Mouse (Mus musculus): Measurements from ENCODE around the gene Ythdf1.

The Ythdf1 gene

DNA sequence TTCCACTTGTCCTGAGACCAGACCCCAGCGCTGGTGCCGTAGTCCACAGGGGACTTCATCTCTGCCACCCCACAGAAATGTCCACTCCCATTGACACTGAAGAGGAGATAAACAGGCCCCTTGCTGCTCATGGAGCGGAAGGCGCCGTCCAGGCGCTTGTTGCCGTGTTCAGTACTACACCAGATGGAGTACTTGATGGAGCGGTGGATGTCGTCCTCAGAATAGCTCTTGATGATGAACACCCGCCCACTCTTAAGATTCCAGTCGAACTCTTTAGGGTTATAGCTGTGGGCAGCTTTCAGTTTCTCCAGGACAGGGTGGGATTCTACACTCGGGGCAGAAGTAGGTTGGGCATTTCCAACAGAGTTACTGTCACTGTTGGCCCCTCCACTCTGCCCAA lies 9.8 kb downstream of the Ythdf1 start:
- DNase-seq (ENCODE audit: low spot score), result no peak

DNA sequence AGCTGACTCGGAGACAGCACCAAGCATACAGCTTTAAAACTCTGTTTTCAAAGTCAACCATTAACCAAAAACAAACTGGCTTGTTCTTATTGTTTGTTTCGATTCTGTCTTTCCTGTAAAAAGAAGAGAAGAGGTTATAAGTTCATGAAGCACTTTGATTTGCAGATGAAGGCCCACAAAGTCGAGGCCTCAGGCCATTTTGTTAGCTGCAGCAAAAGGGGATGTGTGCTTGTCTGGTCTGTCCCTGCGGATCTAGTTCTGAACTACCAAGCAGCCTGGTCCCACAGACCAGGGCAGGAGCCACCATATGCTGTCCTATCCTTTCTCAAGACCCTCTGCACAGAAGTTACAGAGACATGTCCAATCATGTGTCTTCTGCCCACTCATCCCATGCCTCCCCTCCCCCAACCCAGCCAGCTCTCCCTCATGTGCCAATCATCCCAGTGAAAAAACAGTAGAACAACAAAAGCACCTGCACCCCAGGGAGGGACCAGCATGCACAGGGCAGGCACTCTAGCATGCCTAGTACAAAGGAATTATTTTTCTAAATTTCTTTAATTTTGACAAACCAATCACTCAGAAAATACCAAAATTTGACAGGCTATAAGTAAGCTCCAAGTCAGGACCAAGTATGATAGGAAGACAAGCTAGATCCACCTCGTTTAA lies 15.1 kb downstream of the Ythdf1 start:
- DNase-seq (ENCODE audit: low spot score), result no peak

DNA sequence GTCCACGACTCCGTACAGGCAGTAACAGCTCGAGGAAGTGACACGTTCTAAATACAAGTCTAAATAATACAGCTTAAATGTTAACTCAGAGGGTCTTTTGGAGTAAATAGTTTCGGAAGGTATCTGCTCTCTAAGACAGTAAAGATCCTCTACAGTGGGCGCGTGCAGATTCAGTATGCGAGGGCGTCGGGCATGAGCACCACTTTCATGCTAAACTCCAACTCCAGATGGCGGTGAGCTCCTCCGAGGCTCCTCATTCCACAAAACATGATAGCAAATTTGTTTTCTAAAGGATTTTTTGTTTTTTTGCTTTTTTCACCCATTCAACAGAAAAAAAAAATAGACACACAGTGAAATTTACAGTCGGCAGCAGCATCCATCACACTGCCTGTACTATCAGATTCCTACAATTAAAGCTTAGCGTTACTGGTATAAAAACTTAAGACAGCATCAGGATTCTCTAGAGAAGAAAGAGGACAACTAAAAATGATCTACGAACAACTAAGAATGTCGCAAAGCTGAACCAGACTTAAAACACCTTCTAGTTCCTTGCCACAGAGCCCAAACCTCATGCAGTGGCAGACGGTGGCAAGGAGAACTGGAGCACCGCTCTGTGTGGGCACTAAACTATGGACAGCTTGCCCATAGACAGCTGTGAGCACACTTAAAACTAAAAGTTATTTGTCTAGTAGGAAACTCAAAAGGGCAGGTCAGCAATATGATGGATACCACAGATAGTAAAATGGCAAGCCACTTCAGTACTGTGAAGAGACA lies 16.1 kb downstream of the Ythdf1 start:
- DNase-seq (ENCODE audit: low spot score), result no peak

DNA sequence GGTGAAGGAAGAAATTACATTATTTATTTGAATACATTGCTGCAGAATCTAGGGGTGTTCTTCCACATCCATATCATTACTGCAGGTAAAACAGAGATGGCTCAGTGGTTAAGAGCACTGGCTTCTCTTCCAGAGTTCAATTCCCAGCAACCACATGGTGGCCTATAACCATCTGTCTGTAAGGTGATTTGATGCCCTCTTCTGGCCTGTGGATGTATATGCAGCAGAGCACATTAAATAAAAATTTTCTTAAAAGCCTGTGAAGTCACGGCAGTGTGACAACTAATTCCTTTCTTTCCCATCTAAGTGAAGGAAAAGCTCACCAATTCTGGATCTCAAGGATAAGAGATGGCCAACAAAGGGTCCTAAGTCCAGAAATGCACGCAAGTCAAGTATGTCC lies 18.7 kb downstream of the Ythdf1 start:
- peak; percentile 73 for DNase-seq (ENCODE audit: low spot score)

DNA sequence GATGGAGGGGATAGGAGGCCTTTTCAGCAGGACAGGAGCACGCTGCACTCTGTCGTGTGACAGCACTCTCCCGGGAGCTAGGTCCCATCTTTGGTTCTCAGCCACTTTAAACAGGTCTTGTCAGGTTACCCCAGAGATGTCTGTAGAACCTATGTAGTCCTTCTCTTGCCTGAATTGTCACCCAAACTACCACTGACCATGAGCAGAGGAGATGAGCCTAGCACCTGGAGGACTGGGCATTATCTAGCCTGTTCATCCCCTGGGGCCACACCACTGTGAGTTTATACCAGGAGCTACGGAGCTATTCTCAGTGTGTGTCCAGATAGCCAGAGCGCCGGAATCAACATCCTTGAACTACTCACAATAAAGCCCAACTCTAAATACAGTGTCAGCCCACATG lies 22.9 kb downstream of the Ythdf1 start:
- DNase-seq (ENCODE audit: low spot score), result no peak

DNA sequence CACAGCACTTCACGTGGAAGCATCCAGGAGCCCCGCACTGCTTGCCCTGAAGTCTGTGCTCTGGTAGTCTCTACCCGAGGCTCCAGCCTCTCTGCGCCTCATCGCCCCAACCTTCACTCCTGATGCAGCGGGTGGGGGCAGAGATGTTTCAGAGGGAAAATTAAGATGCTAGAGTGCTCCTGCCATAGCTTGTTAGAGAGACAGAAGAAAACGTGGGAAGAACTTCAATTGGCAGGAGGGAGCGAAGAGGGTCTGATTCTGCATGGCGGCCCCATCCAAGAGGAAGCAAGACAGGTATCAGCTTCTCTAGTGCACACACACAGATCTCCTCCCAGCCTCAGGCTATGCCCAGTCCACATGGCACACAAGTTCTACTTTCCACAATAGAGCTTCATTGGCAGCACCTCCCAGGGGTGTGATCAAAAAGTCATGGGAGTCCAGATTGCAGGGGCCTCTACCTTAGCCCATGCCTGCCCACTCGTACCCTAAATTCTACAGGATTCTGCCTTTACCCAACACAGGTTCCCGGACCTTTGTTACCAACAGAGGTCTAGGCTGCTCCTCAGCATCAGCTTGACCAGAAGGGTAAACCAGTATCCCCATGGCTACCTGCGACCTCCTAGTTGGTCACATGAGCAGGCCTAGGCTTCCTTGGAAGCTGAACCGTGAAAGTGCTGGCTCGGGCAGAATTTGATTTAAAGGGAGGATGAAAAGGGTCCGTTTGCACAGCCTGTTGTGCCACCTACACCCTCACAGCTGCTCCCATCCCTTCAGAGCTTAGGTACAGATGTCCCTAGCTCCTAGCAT lies 23.7 kb downstream of the Ythdf1 start:
- no peak for DNase-seq (ENCODE audit: low spot score)

DNA sequence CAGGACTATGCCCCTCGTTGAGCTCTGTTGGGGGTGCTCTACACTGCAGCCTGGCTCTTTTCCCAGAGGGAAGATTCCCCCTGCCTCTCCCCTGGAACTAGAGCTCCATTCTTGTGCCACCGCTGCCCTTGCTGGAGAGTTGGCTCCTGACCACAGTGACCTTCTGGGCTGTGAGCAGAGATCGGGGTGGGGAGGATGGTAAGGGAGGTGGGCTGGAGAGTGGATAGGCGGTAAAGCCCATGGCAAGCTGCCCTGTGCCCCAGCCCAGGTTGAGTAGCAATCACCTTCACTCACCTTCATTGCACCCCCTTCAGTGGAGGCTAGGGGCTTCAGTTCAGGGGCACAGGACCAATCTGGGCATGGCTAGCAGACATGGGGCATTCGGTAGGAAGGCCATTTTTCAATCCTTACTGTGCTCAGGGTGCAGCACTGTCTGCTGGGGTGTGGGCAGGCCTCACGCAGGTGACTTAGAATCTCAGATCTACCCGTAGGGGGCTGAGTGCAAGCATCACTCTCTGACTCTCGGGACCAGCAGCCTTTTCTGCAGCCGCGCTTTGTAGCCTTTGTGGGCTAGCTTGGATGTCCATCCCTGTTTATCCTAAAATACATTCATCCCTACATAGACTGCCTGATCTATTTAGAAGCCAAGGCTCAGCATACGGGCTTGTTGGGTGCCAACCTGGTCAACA lies 24.8 kb downstream of the Ythdf1 start:
- DNase-seq (ENCODE audit: low spot score), result no peak

DNA sequence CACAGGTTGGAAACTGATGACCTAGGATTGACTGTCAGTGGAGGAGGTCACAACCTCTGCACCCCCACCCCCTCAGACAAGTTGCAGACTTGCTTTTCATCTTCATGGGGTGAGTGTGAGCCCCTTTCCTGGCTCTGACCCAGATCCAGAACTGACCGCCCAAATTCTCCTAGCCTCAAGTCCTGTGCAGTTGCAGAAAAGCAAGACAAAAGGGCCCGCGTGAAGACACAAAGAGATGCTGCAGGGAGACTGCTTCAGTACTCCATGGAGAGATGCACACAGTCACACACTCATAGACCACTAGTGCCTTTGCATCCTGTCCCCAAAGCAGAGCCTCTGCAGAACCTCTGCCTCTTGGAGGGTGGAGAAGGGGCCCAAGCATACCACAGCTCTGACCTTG lies 25.4 kb downstream of the Ythdf1 start:
- no peak for DNase-seq (ENCODE audit: low spot score)

DNA sequence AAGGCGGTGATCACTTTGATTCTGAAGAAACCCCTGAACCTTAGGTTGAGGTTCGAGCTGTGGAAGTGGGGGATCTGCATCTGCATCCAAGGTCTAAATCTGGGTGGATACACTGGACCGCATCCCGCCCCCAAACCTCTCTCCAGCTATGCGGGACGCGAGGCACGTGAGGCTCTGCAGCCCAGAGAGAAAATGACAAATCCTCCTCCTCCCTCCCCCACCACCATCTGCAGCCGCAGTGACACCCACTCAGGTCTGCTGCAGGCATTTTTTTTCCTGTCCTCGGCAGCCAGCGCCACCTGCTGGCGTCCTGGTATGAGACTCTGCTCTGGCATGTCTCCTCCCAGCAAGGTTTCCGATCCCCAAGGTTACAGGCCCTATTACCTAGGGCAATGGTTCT lies 26.0 kb downstream of the Ythdf1 start:
- DNase-seq (ENCODE audit: low spot score), result peak; percentile 94

DNA sequence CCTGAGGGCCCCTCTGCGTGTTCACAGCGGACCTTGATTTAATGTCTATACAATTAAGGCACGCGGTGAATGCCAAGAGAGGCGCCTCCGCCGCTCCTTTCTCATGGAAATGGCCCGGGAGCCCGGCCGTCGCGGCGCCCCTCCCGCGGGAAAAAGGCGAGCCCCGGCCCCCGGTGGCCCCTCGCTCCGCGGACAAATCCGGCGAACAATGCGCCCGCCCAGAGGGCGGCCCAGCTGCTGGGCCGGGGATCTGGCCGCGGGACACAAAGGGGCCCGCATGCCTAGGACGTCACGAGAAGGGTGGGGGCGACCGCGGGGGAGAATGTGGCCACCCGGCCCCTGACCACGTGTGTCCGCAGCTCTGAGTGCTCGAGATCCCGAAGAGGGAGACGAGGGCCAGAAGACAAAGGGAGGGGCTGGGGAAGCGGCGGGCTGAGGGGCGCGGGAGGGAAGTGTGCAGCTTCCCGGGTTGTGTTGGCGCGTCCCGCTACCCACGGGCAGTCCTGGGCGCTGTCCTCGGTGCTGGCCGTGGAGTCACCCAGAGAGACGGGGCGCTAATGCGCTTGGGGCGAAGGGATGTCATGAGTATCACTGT lies 26.6 kb downstream of the Ythdf1 start:
- DNase-seq (ENCODE audit: low spot score), result peak; percentile 64

DNA sequence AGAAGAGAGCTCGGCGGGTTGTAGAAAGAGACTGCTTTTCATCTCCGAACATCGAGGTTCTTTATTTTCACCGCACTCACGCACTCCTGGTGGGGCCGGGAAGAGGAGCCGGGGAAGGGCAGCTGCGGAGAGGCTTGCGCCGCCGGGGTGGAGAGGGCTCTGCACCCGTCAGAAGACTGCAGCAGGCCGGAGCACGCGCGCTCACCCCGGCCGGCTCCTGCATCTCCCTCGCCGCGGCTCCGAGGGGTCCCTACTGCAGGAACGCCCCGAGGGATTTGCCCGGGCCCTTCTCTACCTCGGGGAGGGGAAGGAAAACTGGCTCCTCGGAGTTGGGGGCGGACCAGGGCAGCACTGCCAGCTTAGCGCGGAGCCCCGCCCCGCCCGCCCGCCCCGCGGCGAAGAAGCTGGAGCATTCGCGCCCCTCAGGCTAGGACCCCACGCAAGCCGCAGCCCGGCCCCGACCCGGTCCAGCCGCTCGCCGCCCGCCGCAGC lies 27.2 kb downstream of the Ythdf1 start:
- DNase-seq (ENCODE audit: low spot score), result peak; percentile 49

DNA sequence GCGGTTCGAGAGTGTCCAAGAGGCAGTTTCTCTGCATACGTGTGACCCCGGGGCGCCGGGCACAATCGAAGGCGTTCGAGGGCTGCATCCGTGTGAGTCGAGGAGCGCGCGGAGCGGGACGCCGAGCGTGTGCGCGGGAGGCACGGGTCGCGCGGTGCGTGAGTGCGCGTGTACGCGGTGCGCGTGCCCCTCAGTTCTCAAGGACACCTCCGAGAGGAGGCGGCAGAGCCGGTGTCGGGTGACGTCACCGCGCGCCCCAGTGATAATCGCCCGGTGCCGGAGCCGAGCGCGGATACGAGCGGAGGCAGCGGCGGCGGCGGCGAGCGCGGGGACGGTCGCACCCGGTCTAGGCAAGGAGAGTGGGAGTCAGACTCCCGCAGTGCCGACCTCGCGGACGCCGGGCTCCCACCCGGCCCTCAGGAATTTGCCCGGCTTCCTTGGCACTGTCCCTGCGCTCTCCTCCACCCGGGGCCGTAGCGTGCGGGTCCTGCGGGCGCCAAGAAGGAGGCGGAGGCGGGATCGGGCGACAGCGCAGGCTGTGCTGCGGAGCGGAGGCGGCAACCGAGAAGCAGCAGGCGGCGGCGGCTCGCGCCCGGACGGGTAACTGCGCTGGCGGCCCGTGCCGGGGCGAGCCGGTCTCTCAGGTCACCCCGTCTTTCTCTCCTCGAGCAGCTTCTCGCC lies 27.8 kb downstream of the Ythdf1 start:
- peak; percentile 63 for DNase-seq (ENCODE audit: low spot score)

DNA sequence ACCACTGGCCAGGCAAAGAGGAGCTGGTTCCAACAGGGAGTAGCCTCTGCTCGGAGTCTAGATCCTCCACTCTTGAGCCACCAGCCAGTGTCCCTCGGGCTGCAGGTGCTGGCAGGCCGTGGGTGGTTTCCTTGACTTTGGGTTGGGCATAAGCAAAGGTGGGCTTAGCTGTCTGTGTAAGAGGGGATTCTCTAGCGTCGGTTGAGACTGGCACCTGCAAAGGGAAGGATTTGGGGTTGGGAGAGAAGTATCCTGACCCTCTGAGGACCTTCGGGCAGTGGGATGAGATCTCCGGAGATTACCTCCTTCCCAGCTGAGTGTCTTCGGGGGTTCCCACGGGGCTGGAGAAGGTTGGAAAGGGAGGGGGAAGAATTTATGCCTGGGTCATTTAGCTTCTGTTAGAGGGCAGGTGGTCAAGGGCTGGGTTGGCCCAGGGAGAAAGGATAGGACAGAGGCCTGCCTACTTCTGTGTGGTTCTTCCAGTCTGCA lies 28.9 kb downstream of the Ythdf1 start:
- DNase-seq (ENCODE audit: low spot score), result no peak

DNA sequence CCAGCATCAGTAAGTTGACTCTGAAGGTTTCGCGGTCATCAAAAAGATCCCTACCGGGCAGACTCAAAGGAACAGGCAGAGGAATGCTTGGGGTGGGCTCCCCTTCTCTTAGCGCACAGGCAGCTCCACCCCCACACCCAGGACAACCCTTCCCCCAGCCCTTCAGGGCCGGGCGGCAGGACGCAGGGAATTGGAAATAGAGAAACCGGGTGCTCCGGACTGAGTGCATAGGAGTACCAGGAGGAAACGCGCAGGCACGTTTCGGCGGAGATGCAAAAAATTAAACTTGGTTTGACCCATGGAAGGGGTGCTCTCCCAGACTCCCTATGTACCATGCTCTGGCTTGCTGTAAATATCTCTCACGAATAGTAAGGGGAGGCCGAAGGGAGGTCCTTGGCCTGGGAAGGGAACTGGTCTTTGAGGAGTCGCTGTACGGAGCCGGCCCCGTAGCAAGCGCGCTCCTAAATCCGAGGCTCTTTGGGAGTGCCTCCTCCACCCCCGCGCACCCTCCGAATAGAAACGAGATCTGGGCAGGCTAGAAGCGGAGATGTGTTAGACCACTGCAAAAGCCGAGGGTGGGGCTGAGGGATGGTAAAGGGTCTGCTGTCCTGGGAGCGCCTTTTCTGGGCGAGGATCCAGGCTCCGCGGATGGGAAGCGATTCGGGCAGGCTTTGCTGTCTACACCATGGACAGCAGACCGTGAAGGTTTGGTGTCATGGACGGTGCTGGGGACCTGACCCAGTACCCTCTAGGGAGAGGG lies 29.5 kb downstream of the Ythdf1 start:
- DNase-seq (ENCODE audit: low spot score), result peak; percentile 31

DNA sequence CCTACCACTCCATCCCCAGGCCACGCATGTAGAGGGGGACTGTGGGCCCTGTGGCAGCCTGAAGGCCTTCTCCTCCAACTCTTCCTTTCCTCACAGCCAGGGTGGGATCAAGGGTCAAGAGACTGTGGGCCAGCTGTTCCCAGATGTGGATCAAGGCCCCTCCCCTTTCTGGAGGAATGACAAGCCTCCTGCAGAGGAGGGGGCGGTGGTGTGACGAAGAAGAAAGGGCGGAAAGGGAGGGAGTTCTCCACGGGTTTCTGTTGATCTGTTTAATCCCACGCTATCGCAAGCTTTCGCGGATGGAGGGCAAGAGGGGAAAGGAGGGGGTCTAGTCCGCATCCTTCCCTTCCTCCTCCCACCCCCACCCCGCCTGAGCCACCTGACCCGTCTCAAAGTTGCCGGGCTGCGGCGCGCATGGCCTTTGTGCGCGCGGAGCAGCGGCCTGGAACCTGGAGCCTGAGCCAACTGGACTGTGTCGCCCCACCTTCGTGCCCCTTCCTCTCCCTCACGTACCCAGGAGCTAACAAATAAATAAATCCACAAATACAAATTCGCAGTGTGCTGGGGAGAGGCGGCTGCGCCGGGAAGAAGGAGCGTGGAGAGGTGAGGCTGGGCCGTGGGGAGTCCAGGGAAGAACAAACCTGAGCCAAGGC lies 30.2 kb downstream of the Ythdf1 start:
- peak; percentile 17 for DNase-seq (ENCODE audit: low spot score)

DNA sequence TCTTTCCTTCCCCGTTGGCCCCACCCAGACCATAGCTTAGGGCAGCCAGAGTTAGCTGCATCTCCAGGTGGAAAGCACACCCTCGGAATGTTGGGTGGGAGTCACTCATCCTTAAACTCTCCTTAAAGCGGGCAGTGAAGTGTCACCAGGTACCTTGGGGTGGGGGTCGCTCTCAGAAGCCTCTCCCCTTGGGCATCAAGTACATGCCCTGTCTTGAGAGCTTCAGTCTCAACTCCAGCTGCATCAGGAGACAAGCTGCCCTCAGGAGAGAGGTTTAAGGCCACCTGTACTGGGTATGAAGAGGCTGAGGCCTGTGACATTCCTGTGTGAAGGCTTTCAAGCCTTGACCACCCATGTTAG lies 30.8 kb downstream of the Ythdf1 start:
- no peak for DNase-seq (ENCODE audit: low spot score)

DNA sequence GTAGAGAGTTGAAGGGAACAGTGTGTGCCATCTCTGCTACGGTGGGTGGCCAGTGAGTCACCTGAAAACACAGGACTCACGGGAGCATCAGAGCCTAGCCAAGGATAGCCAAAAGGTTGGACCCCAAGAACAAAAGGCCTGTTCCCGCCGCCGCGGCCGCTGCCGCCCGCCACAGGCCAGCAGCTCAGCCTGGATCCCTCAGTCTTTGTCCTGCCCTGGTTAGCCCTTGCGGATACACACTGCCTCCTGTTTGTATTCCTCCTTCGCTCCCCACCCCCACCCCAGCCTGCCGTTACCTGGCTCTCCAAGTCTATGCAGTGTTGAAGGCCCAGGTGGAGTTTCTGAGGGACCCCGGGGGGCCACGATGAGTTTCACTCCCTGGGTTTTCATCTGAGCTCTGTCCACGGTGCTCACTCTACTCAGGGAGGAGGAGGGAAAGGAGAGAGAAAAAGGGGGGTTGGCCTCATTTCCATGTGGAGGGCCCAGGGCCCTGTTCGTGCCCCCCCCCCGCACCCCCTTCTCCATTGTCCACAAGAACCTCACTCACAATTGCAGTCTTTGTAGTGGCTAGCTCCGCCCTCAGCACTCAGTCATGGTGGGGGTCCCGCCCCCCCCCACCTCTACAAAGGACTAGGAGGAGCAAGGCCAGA lies 31.4 kb downstream of the Ythdf1 start:
- DNase-seq (ENCODE audit: low spot score), result no peak

DNA sequence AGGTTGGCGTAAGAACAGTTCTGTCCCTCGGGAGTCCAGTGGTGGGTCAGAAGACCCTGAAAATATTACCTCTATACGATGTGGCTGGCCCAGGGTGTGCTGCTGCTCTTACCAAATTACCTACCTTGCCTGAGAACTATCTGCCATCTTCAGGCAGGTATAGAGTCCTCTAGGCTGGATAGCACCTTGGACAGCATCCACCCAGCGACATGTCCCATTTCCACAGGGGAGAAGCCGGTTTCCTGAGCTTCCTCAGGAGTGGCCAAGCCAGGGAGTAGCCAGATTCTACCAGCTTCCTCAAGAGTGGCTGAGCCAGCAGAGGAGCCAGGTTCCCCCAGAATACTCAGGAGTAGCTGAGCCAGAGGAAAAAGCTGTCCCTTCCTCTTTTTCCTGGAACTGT lies 35.5 kb downstream of the Ythdf1 start:
- no peak for DNase-seq (ENCODE audit: low spot score)

DNA sequence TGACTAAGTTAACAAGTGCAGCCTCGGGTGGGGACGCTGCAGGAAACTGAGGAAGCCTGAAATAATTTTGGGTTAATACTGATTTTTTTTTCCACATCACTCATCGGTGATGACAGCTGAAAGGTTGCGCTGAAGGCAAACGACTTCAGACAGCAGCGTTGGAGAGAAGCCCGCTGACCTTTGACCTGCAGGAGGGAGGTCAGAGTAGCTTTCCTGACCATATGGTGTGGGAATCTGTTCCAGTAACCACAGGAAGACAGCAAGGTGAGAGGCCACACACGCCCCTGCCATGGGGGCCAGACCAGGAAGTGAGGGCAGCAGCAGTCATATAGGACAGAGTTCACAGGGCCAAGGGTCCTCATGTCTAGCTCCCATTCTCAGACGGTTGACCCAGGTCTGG lies 39.5 kb downstream of the Ythdf1 start:
- DNase-seq (ENCODE audit: low spot score), result no peak
